Mouse (Mus musculus) CD4-positive, CD25-positive, alpha-beta regulatory T cell (primary cell): ENCODE results near the gene Cyp2s1. TPM values are rescaled to one million over a fixed set of nuclear protein-coding genes. Genes with fewer than 3 reads are reported as not detected.

Source experiments
- polyA plus RNA-seq: library from polyadenylated mRNA; unstranded; fragments of 100-300 nt; shearing (Covaris generic); gene quantifications from one replicate; pipeline ENCODE4 v1.2.1, GENCODE M21; 2017

The Cyp2s1 gene
- 2.6 TPM for polyA plus RNA-seq

DNA sequence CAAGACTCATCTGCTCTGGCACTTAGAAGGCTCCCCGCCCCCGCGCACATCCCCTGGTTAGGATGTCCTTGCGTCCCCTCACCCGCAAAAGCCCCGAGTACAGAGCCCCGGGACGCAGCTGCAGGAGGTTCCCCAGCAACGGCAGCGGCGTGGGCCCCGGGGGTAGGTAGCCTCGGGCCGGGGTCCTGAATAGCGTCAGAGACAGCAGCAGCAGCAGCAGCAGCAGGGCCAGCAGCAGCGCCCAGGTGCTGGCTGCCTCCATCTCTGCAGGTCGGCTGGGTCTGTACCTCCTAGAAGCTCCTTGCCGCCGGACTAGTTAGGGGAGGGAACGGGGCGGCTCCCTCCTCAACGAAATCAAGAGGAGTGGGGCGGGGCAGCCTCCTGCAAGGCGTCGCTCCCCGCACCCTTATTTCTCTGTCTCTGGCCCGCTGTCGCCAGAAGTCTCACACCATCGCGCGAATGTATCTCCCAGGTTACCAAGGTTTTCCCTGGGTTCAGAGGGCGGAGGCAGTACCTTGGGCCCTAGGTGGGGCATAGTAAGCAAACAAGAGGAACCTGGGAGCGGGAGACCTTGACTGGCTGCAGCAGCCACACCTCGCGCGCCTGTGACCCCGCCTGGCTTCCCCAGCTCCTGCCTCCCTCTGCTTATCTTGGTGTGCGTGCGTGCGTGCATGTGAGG, at the start of gene Cyp2s1:
Gene Cyp2s1, minus strand, starts transcription at position 673 of the 679 bp plus-strand sequence.

DNA sequence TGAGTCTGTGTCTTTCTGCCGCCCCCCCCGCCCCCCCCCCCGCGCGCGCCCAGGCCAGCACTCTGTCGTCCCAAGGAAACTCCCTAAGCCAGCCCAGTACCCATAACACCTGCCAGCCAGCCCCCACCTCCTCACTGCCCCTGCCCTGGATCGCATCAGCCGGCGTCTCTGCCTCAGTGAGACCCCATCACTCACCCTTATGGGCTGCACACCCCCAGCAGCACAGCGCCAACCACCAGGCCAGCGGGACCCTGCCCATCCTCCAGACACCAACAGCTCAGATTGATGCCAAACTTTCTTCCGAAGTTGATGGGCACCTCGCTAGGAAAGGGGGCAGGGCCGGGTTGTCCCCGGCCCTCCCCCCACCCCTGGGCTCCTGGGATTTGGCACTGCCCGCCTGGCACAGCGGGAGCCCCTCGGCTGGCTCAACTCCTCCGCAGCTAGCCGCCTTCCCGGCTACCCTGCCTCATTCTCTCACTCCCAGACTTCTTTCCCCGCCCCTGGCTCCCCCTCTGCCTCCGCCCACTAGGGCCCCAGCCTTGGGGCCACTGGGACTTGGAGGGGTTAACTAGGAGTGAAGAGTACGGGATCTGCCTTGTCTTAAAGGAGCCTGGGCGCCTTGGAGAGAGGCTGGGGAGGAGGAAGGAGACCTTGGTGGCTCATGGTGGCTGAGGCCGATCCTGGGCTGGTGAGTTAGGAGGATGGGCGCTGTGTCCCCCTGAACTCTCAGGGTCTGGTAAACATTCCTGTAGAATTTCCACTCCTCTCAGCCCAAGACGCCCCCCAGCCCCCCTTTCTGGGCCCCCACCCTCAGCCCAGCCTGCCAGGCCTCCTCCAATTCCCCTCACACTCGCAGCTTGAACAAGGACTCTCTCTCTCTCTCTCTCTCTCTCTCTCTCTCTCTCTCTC, 28.2 kb downstream of the Cyp2s1 start, which contains the start of gene Axl:
Gene Axl, minus strand, starts transcription at position 486 of the 909 bp plus-strand sequence.

DNA sequence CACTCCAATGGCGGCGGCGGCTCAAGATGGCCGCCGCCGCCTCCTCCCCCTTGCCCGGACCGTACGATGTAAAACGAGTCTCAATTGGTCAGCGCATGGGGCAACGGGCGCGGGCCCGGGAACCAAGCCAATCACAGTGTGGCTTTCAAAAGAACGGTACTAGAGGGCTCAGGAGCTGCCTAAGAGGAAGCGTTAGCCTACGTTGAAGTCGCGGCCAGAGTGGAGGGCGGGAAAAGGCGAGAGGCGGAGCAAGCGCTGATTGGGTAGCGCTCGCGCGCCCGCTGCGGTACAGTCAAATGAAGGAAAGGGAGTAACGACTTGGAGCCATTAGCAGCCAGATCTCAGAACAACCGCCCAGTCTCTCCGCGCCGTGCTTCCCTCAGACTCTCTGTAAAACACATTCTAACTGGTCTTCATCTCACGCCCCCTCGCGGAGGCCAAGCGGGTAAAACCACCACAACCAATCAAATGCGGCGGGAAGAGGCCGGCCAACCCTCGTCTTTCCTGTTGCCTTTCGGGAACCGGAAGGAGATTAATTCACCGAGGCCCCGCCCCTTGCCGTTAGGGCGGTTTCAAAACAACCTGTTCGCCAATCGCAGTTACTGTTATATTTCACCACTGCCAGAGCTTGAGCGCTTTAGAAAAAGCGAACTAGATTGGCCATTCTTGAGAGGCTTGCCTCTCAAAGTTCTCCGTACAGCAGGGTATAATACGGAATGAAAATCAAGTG, 61.8 kb downstream of the Cyp2s1 start, which contains the start of gene Hnrnpul1:
Gene Hnrnpul1, minus strand, starts transcription at position 20 of the 730 bp plus-strand sequence.

Other genes starting within 250 kb of the Cyp2s1 start
- 0.19 TPM for gene Erich4, start 201.0 kb downstream of the Cyp2s1 start, polyA plus RNA-seq
- gene Dmac2, start 197.5 kb downstream of the Cyp2s1 start, polyA plus RNA-seq: 64.9 TPM
- 0.39 TPM for gene B3gnt8, start 190.3 kb downstream of the Cyp2s1 start, polyA plus RNA-seq
- 48.4 TPM for gene Bckdha, start 157.9 kb downstream of the Cyp2s1 start, polyA plus RNA-seq
- gene Exosc5, start 157.7 kb downstream of the Cyp2s1 start, polyA plus RNA-seq: 127 TPM
- gene Tmem91, start 141.7 kb downstream of the Cyp2s1 start, polyA plus RNA-seq: 3.0 TPM
- 39.9 TPM for gene B9d2, start 136.1 kb downstream of the Cyp2s1 start, polyA plus RNA-seq
- gene Tgfb1, start 129.9 kb downstream of the Cyp2s1 start, polyA plus RNA-seq: 150 TPM
- 72.4 TPM for gene Ccdc97, start 97.8 kb downstream of the Cyp2s1 start, polyA plus RNA-seq
- gene Hnrnpul1, start 62.2 kb downstream of the Cyp2s1 start, polyA plus RNA-seq: 122 TPM
- gene Axl, start 28.2 kb downstream of the Cyp2s1 start, polyA plus RNA-seq: 21.1 TPM
- gene Cyp2b10, start 80.7 kb upstream of the Cyp2s1 start, polyA plus RNA-seq: not detected
- gene Cyp2b13, start 244.6 kb upstream of the Cyp2s1 start, polyA plus RNA-seq: not detected